In the genomic region with DNA sequence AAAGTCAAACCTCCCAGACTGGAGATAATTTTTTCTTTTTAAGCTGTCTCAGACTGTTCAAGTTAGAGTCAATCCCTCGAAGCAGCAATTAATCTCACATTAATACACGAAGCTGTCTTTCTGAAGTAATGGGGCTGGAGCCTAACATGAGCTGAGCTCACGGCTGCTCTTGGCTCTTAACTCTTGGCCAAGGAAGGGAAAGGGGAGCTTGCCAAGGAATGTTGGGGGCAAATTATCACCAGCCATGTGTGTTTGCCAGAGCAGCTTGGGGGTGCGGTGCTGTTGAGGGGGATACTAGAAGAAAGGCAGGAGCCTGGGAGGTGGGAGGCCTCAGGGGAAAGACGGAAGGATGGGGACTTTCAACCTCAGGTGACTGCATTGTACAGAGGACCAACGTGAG, we compare ENCODE assay signal across 29 mouse cellular contexts.
A peak's percentile ranks its signal among the peaks of the same experiment; 100 is the strongest.
DNase-seq lines count a peak whose midpoint lies in the region; ATAC-seq lines count a peak whose summit lies in the region.
"Had no signal": no experiment of that assay in that cellular context is flagged by ENCODE, and none has a peak within 500 bp of the region (broad histone marks: within the 10 kb centered on the region; RNA-seq: fewer than 3 reads in every experiment).

No protein-coding gene starts in this region.

- H3K27ac ChIP-seq in forebrain, embryonic 13.5 days: no peak overlapping the region
- H3K27ac ChIP-seq in forebrain, embryonic 11.5 days (ENCODE audit: low read depth, low read length): no peak overlapping the region
- no peak overlapping the region for H3K27ac ChIP-seq in hindbrain, embryonic 16.5 days (ENCODE audit: low read depth, low read length)
- H3K27ac ChIP-seq in hindbrain, embryonic 12.5 days: no peak overlapping the region
- H3K27ac ChIP-seq in kidney, embryonic 14.5 days (ENCODE audit: low read depth, low read length): no peak overlapping the region
- H3K27ac ChIP-seq: embryonic facial prominence, embryonic 13.5 days; liver, embryonic 14.5 days; macrophage; midbrain, embryonic 13.5 days; neural tube, embryonic 15.5 days; stomach, embryonic 15.5 days had no signal

- 71% methylated on average over 6 of the region's 6 CpGs for WGBS in forebrain, embryonic 13.5 days
- 84% methylated on average over 6 of the region's 6 CpGs for WGBS in forebrain, embryonic 11.5 days
- WGBS in hindbrain, embryonic 16.5 days: 62% methylated on average over 6 of the region's 6 CpGs
- WGBS in hindbrain, embryonic 12.5 days: 84% methylated on average over 6 of the region's 6 CpGs
- 69% methylated on average over 6 of the region's 6 CpGs for WGBS in kidney, embryonic 14.5 days

- H3K27me3 ChIP-seq in forebrain, embryonic 13.5 days: no peaks in the 10 kb centered on the region
- H3K27me3 ChIP-seq in forebrain, embryonic 11.5 days (ENCODE audit: control insufficient read depth, insufficient read depth, low read length): no peaks in the 10 kb centered on the region
- H3K27me3 ChIP-seq in hindbrain, embryonic 16.5 days (replicated peaks; ENCODE audit: control insufficient read depth, insufficient read depth, low read length): no peaks in the 10 kb centered on the region
- H3K27me3 ChIP-seq in hindbrain, embryonic 12.5 days: no peaks in the 10 kb centered on the region
- H3K27me3 ChIP-seq in kidney, embryonic 14.5 days (ENCODE audit: control insufficient read depth, insufficient read depth, low read length): no peaks in the 10 kb centered on the region
- H3K27me3 ChIP-seq: embryonic facial prominence, embryonic 13.5 days; midbrain, embryonic 13.5 days; neural tube, embryonic 15.5 days; stomach, embryonic 15.5 days had no signal

- no peaks in the 10 kb centered on the region for H3K4me1 ChIP-seq in forebrain, embryonic 13.5 days
- H3K4me1 ChIP-seq in forebrain, embryonic 11.5 days (replicated peaks; ENCODE audit: control insufficient read depth, insufficient read depth, low read length): no peaks in the 10 kb centered on the region
- H3K4me1 ChIP-seq in hindbrain, embryonic 16.5 days (ENCODE audit: control insufficient read depth, insufficient read depth, low read depth, low read length): no peaks in the 10 kb centered on the region
- H3K4me1 ChIP-seq in hindbrain, embryonic 12.5 days: no peaks in the 10 kb centered on the region
- no peaks in the 10 kb centered on the region for H3K4me1 ChIP-seq in kidney, embryonic 14.5 days (ENCODE audit: control insufficient read depth, insufficient read depth, low read length)
- H3K4me1 ChIP-seq: midbrain, embryonic 13.5 days; neural tube, embryonic 15.5 days; stomach, embryonic 15.5 days had no signal

- H3K4me3 ChIP-seq in forebrain, embryonic 13.5 days: no peak overlapping the region
- H3K4me3 ChIP-seq in forebrain, embryonic 11.5 days (ENCODE audit: low read depth, low read length): no peak overlapping the region
- no peak overlapping the region for H3K4me3 ChIP-seq in hindbrain, embryonic 16.5 days (ENCODE audit: low read length)
- H3K4me3 ChIP-seq in hindbrain, embryonic 12.5 days: no peak overlapping the region
- no peak overlapping the region for H3K4me3 ChIP-seq in kidney, embryonic 14.5 days (ENCODE audit: low read length)
- H3K4me3 ChIP-seq: embryonic facial prominence, embryonic 13.5 days; midbrain, embryonic 13.5 days; neural tube, embryonic 15.5 days; stomach, embryonic 15.5 days had no signal

- no peak overlapping the region for H3K9ac ChIP-seq in forebrain, embryonic 13.5 days
- no peak overlapping the region for H3K9ac ChIP-seq in forebrain, embryonic 11.5 days (ENCODE audit: low read length)
- no peak overlapping the region for H3K9ac ChIP-seq in hindbrain, embryonic 16.5 days (ENCODE audit: low read depth, low read length)
- H3K9ac ChIP-seq in hindbrain, embryonic 12.5 days: no peak overlapping the region
- H3K9ac ChIP-seq in kidney, embryonic 14.5 days (ENCODE audit: low read depth, low read length): no peak overlapping the region
- H3K9ac ChIP-seq: embryonic facial prominence, embryonic 13.5 days; liver, embryonic 14.5 days; midbrain, embryonic 13.5 days; neural tube, embryonic 15.5 days; stomach, embryonic 15.5 days had no signal

- DNase-seq in forebrain, embryonic 11.5 days (ENCODE audit: low spot score): no peak
- peak; percentile 27 for DNase-seq in testis, postnatal 10 days (ENCODE audit: low spot score)
- no peak for DNase-seq in testis, postnatal 14 days (ENCODE audit: low spot score)
- DNase-seq: adrenal gland, postnatal 25 days; cerebellum, adult 2 months; embryo, embryonic 11 days; gastrocnemius, postnatal 25 days; heart, adult 18-20 months; heart, postnatal 4 days; liver; lung, adult 2 months; lung, postnatal 10 days; retina, postnatal 1 day; right cerebral cortex, postnatal 14 days; thymus, adult 18-20 months; thymus, postnatal 25 days had no signal

- ATAC-seq in forebrain, embryonic 13.5 days: peak; percentile 55; the same call in 1 of the 2 replicates
- no peak for ATAC-seq in forebrain, embryonic 11.5 days (replicated peaks; ENCODE audit: low FRiP score)
- ATAC-seq in hindbrain, embryonic 16.5 days: 0 out of 2 replicates have a peak, but pooled peaks have one; percentile 73
- no peak for ATAC-seq in hindbrain, embryonic 12.5 days (ENCODE audit: low FRiP score)
- ATAC-seq in kidney, embryonic 14.5 days (ENCODE audit: low FRiP score, low TSS enrichment): no peak
- ATAC-seq: CD4-positive, CD25-positive, alpha-beta regulatory T cell, adult 4 months; intestine, postnatal 0 days; midbrain, embryonic 13.5 days had no signal

- no peaks in the 10 kb centered on the region for H3K9me3 ChIP-seq in forebrain, embryonic 13.5 days (replicated peaks)
- H3K9me3 ChIP-seq in forebrain, embryonic 11.5 days (ENCODE audit: control insufficient read depth, low read length): no peaks in the 10 kb centered on the region
- H3K9me3 ChIP-seq in hindbrain, embryonic 16.5 days (ENCODE audit: control insufficient read depth, low read length): no peaks in the 10 kb centered on the region
- no peaks in the 10 kb centered on the region for H3K9me3 ChIP-seq in hindbrain, embryonic 12.5 days (replicated peaks)
- H3K9me3 ChIP-seq in kidney, embryonic 14.5 days (ENCODE audit: control insufficient read depth, low read length): no peaks in the 10 kb centered on the region
- H3K9me3 ChIP-seq: embryonic facial prominence, embryonic 13.5 days; midbrain, embryonic 13.5 days; neural tube, embryonic 15.5 days; stomach, embryonic 15.5 days had no signal

- no peaks in the 10 kb centered on the region for H3K36me3 ChIP-seq in forebrain, embryonic 13.5 days (ENCODE audit: poor library complexity, severe bottlenecking)
- no peaks in the 10 kb centered on the region for H3K36me3 ChIP-seq in forebrain, embryonic 11.5 days (ENCODE audit: control insufficient read depth, insufficient read depth, low read length)
- no peaks in the 10 kb centered on the region for H3K36me3 ChIP-seq in hindbrain, embryonic 16.5 days (ENCODE audit: control insufficient read depth, insufficient read depth, low read length)
- no peaks in the 10 kb centered on the region for H3K36me3 ChIP-seq in hindbrain, embryonic 12.5 days
- no peaks in the 10 kb centered on the region for H3K36me3 ChIP-seq in kidney, embryonic 14.5 days (ENCODE audit: control insufficient read depth, insufficient read depth, low read length)
- H3K36me3 ChIP-seq: embryonic facial prominence, embryonic 13.5 days; midbrain, embryonic 13.5 days; neural tube, embryonic 15.5 days; stomach, embryonic 15.5 days had no signal

- H3K4me2 ChIP-seq in forebrain, embryonic 13.5 days: no peak overlapping the region
- no peak overlapping the region for H3K4me2 ChIP-seq in forebrain, embryonic 11.5 days (ENCODE audit: low read depth, low read length, severe bottlenecking)
- no peak overlapping the region for H3K4me2 ChIP-seq in hindbrain, embryonic 16.5 days (ENCODE audit: low read length)
- H3K4me2 ChIP-seq in hindbrain, embryonic 12.5 days (replicated peaks): no peak overlapping the region
- no peak overlapping the region for H3K4me2 ChIP-seq in kidney, embryonic 14.5 days (replicated peaks; ENCODE audit: low read depth, low read length)
- H3K4me2 ChIP-seq: embryonic facial prominence, embryonic 13.5 days; heart, embryonic 11.5 days; midbrain, embryonic 13.5 days; neural tube, embryonic 15.5 days; stomach, embryonic 15.5 days had no signal

Comparison
In these comparisons a context has a peak if more than half of its experiments do, and no peak if none do; other contexts are left out.
1. ATAC-seq: peak in forebrain, embryonic 13.5 days (single experiment) and hindbrain, embryonic 16.5 days (single experiment); none in forebrain, embryonic 11.5 days (single experiment), hindbrain, embryonic 12.5 days (single experiment) and kidney, embryonic 14.5 days (single experiment).